Mouse (Mus musculus): ENCODE measurements around the gene Tns3. TPM values are rescaled to one million over a fixed set of nuclear protein-coding genes. Genes with fewer than 3 reads are reported as not detected.

Tns3 gene
- polyA plus RNA-seq, 1 experiment, result 24.2 TPM

DNA sequence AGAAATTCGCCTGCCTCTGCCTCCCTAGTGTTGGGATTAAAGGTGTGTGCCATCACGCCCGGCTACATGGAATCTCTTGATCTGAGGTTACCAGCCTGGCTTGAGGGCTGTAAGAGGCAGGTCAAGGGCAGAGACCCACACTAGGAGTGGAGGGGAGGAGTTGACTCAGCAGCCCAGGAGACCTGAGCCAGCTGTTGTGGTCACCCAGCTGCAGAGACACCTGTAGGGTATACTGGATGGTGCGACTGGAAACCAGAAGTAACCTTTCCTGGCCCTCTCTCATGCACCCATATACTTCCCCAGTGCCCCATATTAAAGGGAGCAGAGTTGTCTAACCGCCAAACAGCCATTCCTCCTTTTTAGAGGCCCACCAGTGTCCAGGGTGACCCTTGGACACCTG, 19.9 kb upstream of the Tns3 start:
- no peak overlapping the region for H3K27ac ChIP-seq (ENCODE audit: insufficient read depth, low read length)
- no peaks in the 10 kb centered on the region for H3K4me1 ChIP-seq (ENCODE audit: control insufficient read depth, insufficient read depth, low read length)
- no peak overlapping the region for H3K4me3 ChIP-seq (ENCODE audit: insufficient read depth, low read length)
- TF ChIP-seq POLR2A (IDR thresholded peaks at IDR 0.05; ENCODE audit: extremely low read depth, insufficient read depth, low read length), result no peak
- TF ChIP-seq CTCF (IDR thresholded peaks at IDR 0.05; ENCODE audit: extremely low read depth, insufficient read depth, low read length), result no peak

DNA sequence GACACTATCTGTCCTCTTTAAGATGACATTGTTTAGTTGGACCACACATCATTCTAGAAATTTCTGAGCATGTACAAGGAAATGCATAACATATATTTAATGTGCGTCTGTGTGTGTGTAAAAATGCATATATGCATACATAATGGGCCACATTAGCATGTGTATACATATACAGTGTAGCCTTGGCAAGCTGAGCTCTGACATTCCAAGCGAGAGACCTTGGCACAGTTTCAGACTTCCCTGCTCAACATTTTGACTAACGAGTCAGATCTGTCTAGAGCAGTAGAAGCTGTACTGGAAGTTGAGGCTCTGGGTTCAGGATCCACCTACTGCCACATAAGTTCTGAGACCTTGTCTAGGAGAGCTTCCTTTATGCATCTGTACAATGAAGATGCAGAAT, 17.0 kb upstream of the Tns3 start:
- TF ChIP-seq POLR2A (IDR thresholded peaks at IDR 0.05; ENCODE audit: extremely low read depth, insufficient read depth, low read length) (no peak), CTCF (IDR thresholded peaks at IDR 0.05; ENCODE audit: extremely low read depth, insufficient read depth, low read length) (no peak)
- no peak overlapping the region for H3K4me3 ChIP-seq (ENCODE audit: insufficient read depth, low read length)
- no peaks in the 10 kb centered on the region for H3K4me1 ChIP-seq (ENCODE audit: control insufficient read depth, insufficient read depth, low read length)
- no peak overlapping the region for H3K27ac ChIP-seq (ENCODE audit: insufficient read depth, low read length)

DNA sequence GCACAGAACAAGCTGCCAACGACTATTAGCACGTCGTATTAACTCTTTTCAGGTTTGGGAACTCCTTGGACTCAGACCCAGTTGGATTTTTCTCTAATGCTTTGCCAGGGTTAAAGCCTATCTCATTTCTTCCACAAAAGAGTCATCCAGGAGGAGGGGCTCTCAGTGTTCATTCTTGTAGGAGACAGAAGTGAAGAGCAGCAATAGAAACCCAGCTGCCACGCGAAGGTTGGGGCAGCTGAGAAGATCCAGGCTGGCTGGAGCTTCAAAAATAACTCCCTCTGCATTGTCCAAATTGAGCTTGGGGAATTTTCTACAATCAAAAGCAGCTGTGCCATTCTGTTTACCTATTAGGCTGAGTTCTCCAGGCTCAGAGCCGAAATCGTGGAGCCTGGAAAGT, 16.3 kb upstream of the Tns3 start:
- H3K27ac ChIP-seq (ENCODE audit: insufficient read depth, low read length), result no peak overlapping the region
- TF ChIP-seq CTCF (IDR thresholded peaks at IDR 0.05; ENCODE audit: extremely low read depth, insufficient read depth, low read length) (no peak), POLR2A (IDR thresholded peaks at IDR 0.05; ENCODE audit: extremely low read depth, insufficient read depth, low read length) (no peak)
- H3K4me3 ChIP-seq (ENCODE audit: insufficient read depth, low read length), result no peak overlapping the region
- H3K4me1 ChIP-seq (ENCODE audit: control insufficient read depth, insufficient read depth, low read length), result no peaks in the 10 kb centered on the region

DNA sequence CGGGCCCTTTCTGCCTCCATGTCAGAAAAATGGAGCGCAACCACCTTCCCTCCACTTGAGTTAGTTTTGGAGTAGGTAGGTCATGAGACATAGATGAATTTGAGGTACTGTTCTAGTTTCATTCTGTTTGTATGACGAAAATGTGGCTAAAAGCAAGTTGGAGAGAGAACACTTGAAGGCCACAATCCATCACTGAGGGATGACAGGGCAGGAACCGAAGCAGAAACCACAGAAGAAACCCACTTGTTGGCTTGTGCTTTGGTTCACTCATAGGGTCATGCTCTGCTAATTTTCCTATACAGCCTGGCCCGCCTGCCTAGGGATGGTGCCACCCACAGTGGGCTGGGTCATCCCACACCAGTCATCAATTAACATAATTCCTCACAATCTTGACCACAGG, 14.9 kb upstream of the Tns3 start:
- TF ChIP-seq POLR2A (IDR thresholded peaks at IDR 0.05; ENCODE audit: extremely low read depth, insufficient read depth, low read length), result no peak
- no peak overlapping the region for H3K4me3 ChIP-seq (ENCODE audit: insufficient read depth, low read length)
- H3K4me1 ChIP-seq (ENCODE audit: control insufficient read depth, insufficient read depth, low read length), result no peaks in the 10 kb centered on the region
- H3K27ac ChIP-seq (ENCODE audit: insufficient read depth, low read length), result no peak overlapping the region

DNA sequence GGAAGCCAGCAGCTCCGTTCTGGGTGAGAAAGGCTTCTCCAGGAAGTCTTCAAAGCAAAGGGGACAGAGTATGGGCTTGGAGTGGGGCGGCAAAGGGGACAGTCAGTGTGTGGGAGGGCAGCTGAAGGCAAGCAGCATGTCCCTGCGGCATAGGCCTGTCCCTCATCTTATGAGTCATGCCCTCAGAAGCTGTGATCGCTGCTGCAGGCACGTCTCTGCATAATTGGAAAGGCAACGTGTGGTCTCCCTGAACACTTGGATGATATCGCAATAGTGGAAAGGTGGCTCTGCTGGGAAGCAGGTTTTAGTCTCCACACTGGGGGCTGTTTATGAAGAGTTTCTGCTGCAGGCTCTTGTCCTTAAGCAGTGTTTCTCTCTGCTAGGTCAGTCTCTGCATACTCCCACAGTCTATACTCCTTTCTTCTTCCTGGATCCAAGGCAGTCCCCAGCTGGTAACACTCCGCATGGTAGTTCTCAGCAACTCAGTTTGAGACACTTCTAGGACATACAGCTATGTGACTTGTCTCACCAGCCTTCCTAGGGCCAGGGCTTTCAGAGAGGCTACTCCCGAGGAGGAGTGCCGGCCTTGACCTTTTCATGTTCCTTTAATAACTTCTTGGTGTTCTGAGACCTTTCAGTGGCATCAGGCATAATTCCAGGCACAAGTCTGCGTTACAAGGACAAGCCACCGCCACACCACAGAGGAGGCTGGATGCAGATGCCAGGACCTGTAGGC, 14.1 kb upstream of the Tns3 start:
- Histone ChIP-seq H3K4me1 (ENCODE audit: control insufficient read depth, insufficient read depth, low read length) (no peaks in the 10 kb centered on the region), H3K4me3 (ENCODE audit: insufficient read depth, low read length) (no peak overlapping the region), H3K27ac (ENCODE audit: insufficient read depth, low read length) (no peak overlapping the region)
- no peak for TF ChIP-seq CTCF (IDR thresholded peaks at IDR 0.05; ENCODE audit: extremely low read depth, insufficient read depth, low read length)
- TF ChIP-seq POLR2A (IDR thresholded peaks at IDR 0.05; ENCODE audit: extremely low read depth, insufficient read depth, low read length), result no peak

DNA sequence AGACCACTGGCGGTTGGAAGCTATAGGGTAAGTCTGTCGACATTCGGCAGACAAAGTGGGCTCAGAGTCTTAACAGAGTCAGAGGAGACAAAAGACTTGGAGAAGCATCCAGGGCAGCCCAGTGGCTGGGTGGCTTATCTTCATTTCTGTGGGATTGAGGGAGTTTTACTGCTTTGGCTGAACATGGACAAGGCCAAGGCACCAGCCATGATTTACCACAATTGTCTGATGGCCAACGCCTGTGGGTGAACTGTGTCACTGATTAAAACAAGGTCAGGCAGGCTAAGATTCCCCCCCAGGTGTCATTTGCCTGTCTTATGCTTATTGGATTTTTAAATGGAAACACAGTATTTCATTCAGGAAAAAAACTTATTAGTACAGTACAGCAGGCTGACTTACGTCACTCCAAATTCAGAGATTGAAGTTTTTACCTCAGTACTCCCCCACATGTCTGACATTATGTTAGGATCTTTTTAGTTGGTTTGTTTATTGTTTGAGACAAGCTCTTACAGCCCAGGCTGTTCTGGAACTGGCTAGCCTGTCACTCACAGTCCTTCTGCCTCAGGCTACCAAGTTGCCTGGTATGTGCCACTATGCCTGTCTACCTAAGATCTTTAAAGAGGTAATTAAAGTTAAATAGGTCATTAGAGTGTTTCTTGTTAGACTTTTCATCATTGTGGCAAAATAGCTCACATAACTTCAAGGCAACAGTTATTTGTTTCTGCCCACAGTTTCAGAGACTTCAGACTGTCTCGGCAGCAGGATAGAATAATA, 11.6 kb upstream of the Tns3 start:
- H3K4me1 ChIP-seq (ENCODE audit: control insufficient read depth, insufficient read depth, low read length), result no peaks in the 10 kb centered on the region
- H3K4me3 ChIP-seq (ENCODE audit: insufficient read depth, low read length), result no peak overlapping the region
- no peak overlapping the region for H3K27ac ChIP-seq (ENCODE audit: insufficient read depth, low read length)
- no peak for TF ChIP-seq POLR2A (IDR thresholded peaks at IDR 0.05; ENCODE audit: extremely low read depth, insufficient read depth, low read length)

DNA sequence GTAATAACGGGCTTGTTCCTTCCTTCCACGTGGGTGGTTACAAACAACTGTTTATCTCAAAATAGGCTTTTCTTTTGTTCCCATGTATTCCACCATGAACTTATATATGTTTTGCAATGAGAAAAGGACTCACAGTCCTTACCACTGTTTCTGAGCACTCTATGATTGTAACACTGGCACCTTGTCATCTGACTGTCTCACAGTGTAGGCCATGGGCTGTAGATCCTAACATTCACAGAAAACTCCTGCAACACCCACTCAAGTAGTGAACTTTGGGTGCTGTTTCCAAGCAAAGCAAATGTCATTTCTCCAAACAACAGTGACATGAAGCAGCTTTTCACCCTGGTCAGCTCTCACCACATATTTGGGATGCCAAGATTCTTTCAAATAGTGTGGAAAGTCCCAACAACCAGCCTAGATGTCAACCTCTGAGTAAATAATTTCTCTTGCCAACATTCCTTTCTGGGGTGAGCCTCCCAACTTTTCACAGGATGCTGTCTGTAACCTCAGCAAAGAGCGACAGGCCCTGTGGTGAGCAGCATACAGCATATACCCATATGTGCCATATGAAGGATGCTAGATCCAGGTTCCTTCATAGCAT, 10.3 kb upstream of the Tns3 start:
- no peak overlapping the region for H3K4me3 ChIP-seq (ENCODE audit: insufficient read depth, low read length)
- TF ChIP-seq POLR2A (IDR thresholded peaks at IDR 0.05; ENCODE audit: extremely low read depth, insufficient read depth, low read length) (no peak), CTCF (IDR thresholded peaks at IDR 0.05; ENCODE audit: extremely low read depth, insufficient read depth, low read length) (no peak)

DNA sequence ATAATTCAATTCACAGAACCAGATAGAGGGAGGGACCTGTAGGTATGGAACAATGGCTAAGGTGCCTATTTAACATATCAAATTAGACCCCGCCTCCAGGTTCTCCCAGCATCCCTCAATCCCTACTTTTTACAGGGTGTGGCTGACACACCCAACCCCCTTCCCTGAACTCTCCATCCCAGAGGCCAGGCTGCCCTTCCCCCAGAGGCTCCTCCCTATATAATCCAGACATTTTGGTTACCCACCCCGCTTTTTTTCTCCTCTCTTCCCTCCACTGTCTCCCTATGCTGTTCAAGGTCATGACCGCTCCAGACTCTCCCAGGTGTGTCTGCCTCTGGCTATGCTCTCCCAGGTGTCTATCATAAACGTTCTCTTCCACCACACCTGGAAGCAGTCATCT, 7.4 kb upstream of the Tns3 start:
- H3K4me3 ChIP-seq (ENCODE audit: insufficient read depth, low read length), result no peak overlapping the region
- no peaks in the 10 kb centered on the region for H3K4me1 ChIP-seq (ENCODE audit: control insufficient read depth, insufficient read depth, low read length)
- TF ChIP-seq POLR2A (IDR thresholded peaks at IDR 0.05; ENCODE audit: extremely low read depth, insufficient read depth, low read length), result no peak
- no peak for TF ChIP-seq CTCF (IDR thresholded peaks at IDR 0.05; ENCODE audit: extremely low read depth, insufficient read depth, low read length)
- H3K27ac ChIP-seq (ENCODE audit: insufficient read depth, low read length), result no peak overlapping the region

More for the DNA sequence above, 10.3 kb upstream of the Tns3 start:
- Histone ChIP-seq H3K4me1 (ENCODE audit: control insufficient read depth, insufficient read depth, low read length) (no peaks in the 10 kb centered on the region), H3K27ac (ENCODE audit: insufficient read depth, low read length) (no peak overlapping the region)

DNA sequence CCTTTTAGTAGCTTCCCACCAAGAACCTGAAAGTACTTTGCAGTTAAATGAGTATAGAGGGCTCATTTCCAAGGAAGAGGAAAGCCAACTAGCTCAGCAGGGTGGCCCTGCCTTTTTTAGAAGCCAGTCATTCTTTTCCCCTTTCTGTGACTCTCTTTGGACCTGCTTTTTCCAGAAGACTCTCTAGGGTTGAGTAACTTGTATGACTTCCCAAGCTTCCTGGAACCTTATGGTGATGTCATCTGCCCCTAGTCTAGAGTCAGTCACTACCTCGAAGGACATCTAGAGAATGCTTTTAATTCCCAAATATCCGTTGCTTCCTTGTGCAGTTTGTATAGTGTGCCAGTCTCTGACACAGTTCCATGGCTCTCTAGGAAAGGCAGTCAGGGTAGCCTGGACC, 4.8 kb upstream of the Tns3 start:
- Histone ChIP-seq H3K4me1 (ENCODE audit: control insufficient read depth, insufficient read depth, low read length) (no peaks in the 10 kb centered on the region), H3K27ac (ENCODE audit: insufficient read depth, low read length) (no peak overlapping the region), H3K4me3 (ENCODE audit: insufficient read depth, low read length) (no peak overlapping the region)
- TF ChIP-seq POLR2A (IDR thresholded peaks at IDR 0.05; ENCODE audit: extremely low read depth, insufficient read depth, low read length) (no peak), CTCF (IDR thresholded peaks at IDR 0.05; ENCODE audit: extremely low read depth, insufficient read depth, low read length) (no peak)

DNA sequence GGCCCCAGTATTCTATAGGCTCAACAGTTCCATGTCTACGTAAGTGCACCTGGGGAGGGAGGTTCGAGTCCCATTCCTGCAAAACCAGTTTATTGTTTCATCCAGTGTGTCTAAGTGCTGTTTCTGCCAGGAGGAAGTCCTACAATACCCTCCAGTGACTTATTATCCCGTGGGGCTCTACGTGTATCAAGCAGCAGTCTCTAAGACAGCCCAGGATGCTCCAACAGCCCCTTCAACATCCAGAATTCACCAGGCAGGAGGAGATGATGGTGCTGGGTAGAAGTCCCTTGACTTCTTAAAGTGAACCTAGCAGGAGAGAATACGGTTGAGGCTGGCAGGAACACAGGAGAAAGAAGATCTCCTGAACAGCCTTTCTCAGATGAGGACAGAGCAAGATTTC, 462 bp upstream of the Tns3 start:
- no peak for TF ChIP-seq CTCF (IDR thresholded peaks at IDR 0.05; ENCODE audit: extremely low read depth, insufficient read depth, low read length)
- Histone ChIP-seq H3K27ac (ENCODE audit: insufficient read depth, low read length) (no peak overlapping the region), H3K4me3 (ENCODE audit: insufficient read depth, low read length) (peak overlapping the region; percentile 21; the same call in 1 of the 2 replicates), H3K4me1 (ENCODE audit: control insufficient read depth, insufficient read depth, low read length) (no peaks in the 10 kb centered on the region)
